Mouse (Mus musculus): ENCODE data around the gene Nanos3. TPM values are rescaled to one million over a fixed set of nuclear protein-coding genes. Genes with fewer than 3 reads are reported as not detected.

Nanos3 gene
- polyA plus RNA-seq, 1 experiment: 0.87 TPM

- Histone ChIP-seq H3K27me3 (replicated peaks) (no peaks in the 10 kb centered on the region), H3K4me1 (peaks cover 64% of the 10 kb centered on the region), H3K4me3 (replicated peaks) (no peak overlapping the region), H3K36me3 (replicated peaks; ENCODE audit: low read length) (no peaks in the 10 kb centered on the region), H3K9me3 (no peaks in the 10 kb centered on the region)
- TF ChIP-seq GATA1 (IDR thresholded peaks at IDR 0.05; ENCODE audit: borderline replicate concordance, low read length): no peak
- TF ChIP-seq FLI1 (IDR thresholded peaks at IDR 0.05; ENCODE audit: low read length): no peak
Observed at GRCm38 (mm10) chr8:84194224-84194743, 9.3 kb upstream of the Nanos3 start.

- no peak for TF ChIP-seq GATA1 (IDR thresholded peaks at IDR 0.05; ENCODE audit: borderline replicate concordance, low read length)
- TF ChIP-seq FLI1 (IDR thresholded peaks at IDR 0.05; ENCODE audit: low read length): no peak
- Histone ChIP-seq H3K4me3 (replicated peaks) (no peak overlapping the region), H3K27me3 (replicated peaks) (no peaks in the 10 kb centered on the region), H3K36me3 (replicated peaks; ENCODE audit: low read length) (no peaks in the 10 kb centered on the region), H3K9me3 (no peaks in the 10 kb centered on the region), H3K4me1 (peaks cover 63% of the 10 kb centered on the region)
Observed at GRCm38 (mm10) chr8:84193566-84193965, 8.5 kb upstream of the Nanos3 start.

- no peaks in the 10 kb centered on the region for H3K27me3 ChIP-seq (replicated peaks)
- H3K4me1 ChIP-seq: peaks cover 60% of the 10 kb centered on the region
- no peaks in the 10 kb centered on the region for H3K36me3 ChIP-seq (replicated peaks; ENCODE audit: low read length)
- H3K4me3 ChIP-seq (replicated peaks): no peak overlapping the region
- TF ChIP-seq GATA1 (IDR thresholded peaks at IDR 0.05; ENCODE audit: borderline replicate concordance, low read length) (no peak), FLI1 (IDR thresholded peaks at IDR 0.05; ENCODE audit: low read length) (no peak)
- no peaks in the 10 kb centered on the region for H3K9me3 ChIP-seq
Observed at GRCm38 (mm10) chr8:84193161-84193560, 8.1 kb upstream of the Nanos3 start.

GRCm38 (mm10) chr8:84192555-84192954 lies 7.5 kb upstream of the Nanos3 start:
- Histone ChIP-seq H3K9me3 (no peaks in the 10 kb centered on the region), H3K4me1 (peaks cover 59% of the 10 kb centered on the region), H3K27me3 (replicated peaks) (no peaks in the 10 kb centered on the region), H3K4me3 (replicated peaks) (peak overlapping the region; percentile 94), H3K36me3 (replicated peaks; ENCODE audit: low read length) (no peaks in the 10 kb centered on the region)
- TF ChIP-seq GATA1 (IDR thresholded peaks at IDR 0.05; ENCODE audit: borderline replicate concordance, low read length): no peak
- no peak for TF ChIP-seq FLI1 (IDR thresholded peaks at IDR 0.05; ENCODE audit: low read length)

- H3K9me3 ChIP-seq: no peaks in the 10 kb centered on the region
- H3K27me3 ChIP-seq (replicated peaks): no peaks in the 10 kb centered on the region
- TF ChIP-seq FLI1 (IDR thresholded peaks at IDR 0.05; ENCODE audit: low read length) (no peak), GATA1 (IDR thresholded peaks at IDR 0.05; ENCODE audit: borderline replicate concordance, low read length) (no peak)
- peaks cover 59% of the 10 kb centered on the region for H3K4me1 ChIP-seq
- H3K36me3 ChIP-seq (replicated peaks; ENCODE audit: low read length): no peaks in the 10 kb centered on the region
- H3K4me3 ChIP-seq (replicated peaks): peak overlapping the region; percentile 94
Observed at GRCm38 (mm10) chr8:84192023-84192422, 7.0 kb upstream of the Nanos3 start.

- Histone ChIP-seq H3K4me1 (peaks cover 68% of the 10 kb centered on the region), H3K4me3 (replicated peaks) (no peak overlapping the region), H3K9me3 (peaks cover under 1% of the 10 kb centered on the region; the same call in 1 of the 2 replicates), H3K27me3 (replicated peaks) (no peaks in the 10 kb centered on the region), H3K36me3 (replicated peaks; ENCODE audit: low read length) (peaks cover under 1% of the 10 kb centered on the region)
- TF ChIP-seq GATA1 (IDR thresholded peaks at IDR 0.05; ENCODE audit: borderline replicate concordance, low read length): no peak
- TF ChIP-seq FLI1 (IDR thresholded peaks at IDR 0.05; ENCODE audit: low read length): no peak
Observed at GRCm38 (mm10) chr8:84190191-84190867, 5.3 kb upstream of the Nanos3 start.

- Histone ChIP-seq H3K4me1 (peaks cover 70% of the 10 kb centered on the region), H3K9me3 (peaks cover 8% of the 10 kb centered on the region; the same call in 1 of the 2 replicates)
- no peak for TF ChIP-seq FLI1 (IDR thresholded peaks at IDR 0.05; ENCODE audit: low read length)
- TF ChIP-seq GATA1 (IDR thresholded peaks at IDR 0.05; ENCODE audit: borderline replicate concordance, low read length): no peak
Observed at GRCm38 (mm10) chr8:84189603-84190002, 4.6 kb upstream of the Nanos3 start.

GRCm38 (mm10) chr8:84188671-84189070 lies 3.7 kb upstream of the Nanos3 start:
- Histone ChIP-seq H3K4me3 (replicated peaks) (no peak overlapping the region), H3K36me3 (replicated peaks; ENCODE audit: low read length) (peaks cover 3% of the 10 kb centered on the region), H3K27me3 (replicated peaks) (peaks cover 16% of the 10 kb centered on the region), H3K9me3 (peaks cover 9% of the 10 kb centered on the region; the same call in 1 of the 2 replicates), H3K4me1 (peaks cover 76% of the 10 kb centered on the region)
- TF ChIP-seq GATA1 (IDR thresholded peaks at IDR 0.05; ENCODE audit: borderline replicate concordance, low read length) (no peak), FLI1 (IDR thresholded peaks at IDR 0.05; ENCODE audit: low read length) (no peak)

More at GRCm38 (mm10) chr8:84189603-84190002, 4.6 kb upstream of the Nanos3 start:
- H3K27me3 ChIP-seq (replicated peaks): peaks cover 7% of the 10 kb centered on the region
- no peak overlapping the region for H3K4me3 ChIP-seq (replicated peaks)
- H3K36me3 ChIP-seq (replicated peaks; ENCODE audit: low read length): peaks cover 3% of the 10 kb centered on the region

GRCm38 (mm10) chr8:84187065-84187755 lies 2.2 kb upstream of the Nanos3 start:
- Histone ChIP-seq H3K4me1 (peaks cover 75% of the 10 kb centered on the region), H3K9me3 (peaks cover 9% of the 10 kb centered on the region; the same call in 1 of the 2 replicates), H3K27me3 (replicated peaks) (peaks cover 31% of the 10 kb centered on the region), H3K4me3 (replicated peaks) (peak overlapping the region; percentile 91), H3K36me3 (replicated peaks; ENCODE audit: low read length) (peaks cover 3% of the 10 kb centered on the region)
- TF ChIP-seq FLI1 (IDR thresholded peaks at IDR 0.05; ENCODE audit: low read length): no peak
- no peak for TF ChIP-seq GATA1 (IDR thresholded peaks at IDR 0.05; ENCODE audit: borderline replicate concordance, low read length)

GRCm38 (mm10) chr8:84186547-84186946 lies 1.5 kb upstream of the Nanos3 start:
- TF ChIP-seq FLI1 (IDR thresholded peaks at IDR 0.05; ENCODE audit: low read length): no peak
- no peak for TF ChIP-seq GATA1 (IDR thresholded peaks at IDR 0.05; ENCODE audit: borderline replicate concordance, low read length)
- Histone ChIP-seq H3K4me3 (replicated peaks) (peak overlapping the region; percentile 91), H3K9me3 (peaks cover 9% of the 10 kb centered on the region; the same call in 1 of the 2 replicates), H3K36me3 (replicated peaks; ENCODE audit: low read length) (peaks cover 3% of the 10 kb centered on the region), H3K4me1 (peaks cover 68% of the 10 kb centered on the region), H3K27me3 (replicated peaks) (peaks cover 31% of the 10 kb centered on the region)
